Mouse (Mus musculus) activated CD4-positive, CD25-positive, alpha-beta regulatory T cell, adult 4 months (primary cell): Measurements from ENCODE around the gene Haao. TPM values are rescaled to one million over a fixed set of nuclear protein-coding genes. Genes with fewer than 3 reads are reported as not detected.

Experiments used
- polyA plus RNA-seq, 2 experiments: library from polyadenylated mRNA; unstranded; fragments of 100-300 nt; shearing (Covaris generic); gene quantifications; one replicate each; pipeline ENCODE4 v1.2.1; 2017

The Haao gene
- polyA plus RNA-seq, 2 experiments from 2014 or later = 1.3 to 3.2 TPM

Other genes starting within 250 kb of the Haao start
- under 1 TPM in 1 of 2 experiments, not detected in 1; 0.13 TPM for gene Kcng3, start 216.1 kb downstream of the Haao start, polyA plus RNA-seq
- 10 to 100 TPM; 73.0 to 86.2 TPM for gene Mta3, start 141.8 kb downstream of the Haao start, polyA plus RNA-seq